Mouse (Mus musculus) left cerebral cortex, postnatal 14 days (tissue): Measurements from ENCODE around the gene 1700003F12Rik. TPM values are rescaled to one million over a fixed set of nuclear protein-coding genes. Genes with fewer than 3 reads are reported as not detected.

Experiments
- DNase-seq, 2 experiments: peaks; one replicate each; pipeline ENCODE4 v3.0.0; 2021 to 2022; ENCODE audit warnings: low spot score in 2 of 2, mixed read lengths in 1 of 2
- intact Hi-C: fragments of 180-260 bp; cut with DNase I; formaldehyde crosslinking; loops from one replicate; pipeline ENCODE4 v1.15.1; 2025
- total RNA-seq, 2 experiments: library from RNA; stranded (reverse); gene quantifications; 2 replicates each; pipeline ENCODE4 v1.2.3; 2021

The 1700003F12Rik gene
- total RNA-seq, 2 experiments from 2014 or later = 0.68 TPM; not detected in 1

- DNase-seq = peak; percentile 93 to 95
- intact Hi-C loops = no loop called here
These were observed 23.0 kb downstream of the 1700003F12Rik start, which contains the start of gene E2f1 for GRCm38 (mm10) chr2:154569836-154570286. Gene E2f1, minus strand, starts transcription at chr2:154569892.

GRCm38 (mm10) chr2:154570666-154571065, 23.8 kb downstream of the 1700003F12Rik start:
- intact Hi-C loops = no loop called here

GRCm38 (mm10) chr2:154571266-154571665, 24.4 kb downstream of the 1700003F12Rik start:
- intact Hi-C loops = no loop called here
- no peak for DNase-seq

More at GRCm38 (mm10) chr2:154570666-154571065, 23.8 kb downstream of the 1700003F12Rik start:
- no peak for DNase-seq

GRCm38 (mm10) chr2:154571976-154572375, 25.1 kb downstream of the 1700003F12Rik start:
- intact Hi-C loops = no loop called here
- no peak for DNase-seq

GRCm38 (mm10) chr2:154572996-154573395, 26.1 kb downstream of the 1700003F12Rik start:
- intact Hi-C loops = no loop called here
- DNase-seq = no peak

GRCm38 (mm10) chr2:154574271-154574670, 27.4 kb downstream of the 1700003F12Rik start:
- intact Hi-C loops = no loop called here
- no peak for DNase-seq

GRCm38 (mm10) chr2:154576876-154577743, 30.2 kb downstream of the 1700003F12Rik start:
- intact Hi-C loops = no loop called here
- DNase-seq = no peak

GRCm38 (mm10) chr2:154577744-154578067, 30.8 kb downstream of the 1700003F12Rik start:
- intact Hi-C loops = no loop called here
- no peak for DNase-seq

- intact Hi-C loops = no loop called here
- DNase-seq = no peak
These were observed 33.7 kb downstream of the 1700003F12Rik start for GRCm38 (mm10) chr2:154580586-154580985.

- DNase-seq = no peak
- intact Hi-C loops = no loop called here
These were observed 34.5 kb downstream of the 1700003F12Rik start for GRCm38 (mm10) chr2:154581421-154581820.

- intact Hi-C loops = loop anchor here (2.0 kb wide), 1 partner anchor 29 kb away; no protein-coding TSS in a partner anchor
- DNase-seq = peak; percentile 92 to 94
These were observed 37.3 kb downstream of the 1700003F12Rik start for GRCm38 (mm10) chr2:154583906-154584872.

- intact Hi-C loops = loop anchor here (2.0 kb wide), 1 partner anchor 30 kb away; no protein-coding TSS in a partner anchor
- no peak for DNase-seq
These were observed 38.2 kb downstream of the 1700003F12Rik start for GRCm38 (mm10) chr2:154584931-154585601.

- DNase-seq = peak in 1 of 2 experiments; percentile 50
- intact Hi-C loops = no loop called here
These were observed 39.5 kb downstream of the 1700003F12Rik start for GRCm38 (mm10) chr2:154586405-154586804.

GRCm38 (mm10) chr2:154589051-154589450, 42.2 kb downstream of the 1700003F12Rik start:
- intact Hi-C loops = no loop called here
- no peak for DNase-seq

GRCm38 (mm10) chr2:154591239-154591638, 44.4 kb downstream of the 1700003F12Rik start:
- no peak for DNase-seq
- intact Hi-C loops = no loop called here

- DNase-seq = no peak
- intact Hi-C loops = no loop called here
These were observed 46.1 kb downstream of the 1700003F12Rik start for GRCm38 (mm10) chr2:154593025-154593424.

- intact Hi-C loops = no loop called here
- peak in 1 of 2 experiments; percentile 41 for DNase-seq
These were observed 48.9 kb downstream of the 1700003F12Rik start for GRCm38 (mm10) chr2:154595775-154596174.

GRCm38 (mm10) chr2:154597399-154597798, 50.5 kb downstream of the 1700003F12Rik start:
- DNase-seq = no peak
- intact Hi-C loops = no loop called here
